Mouse (Mus musculus) bone marrow macrophage, adult 2 months (primary cell): ENCODE measurements around the gene Npas3.

Source experiments
- CTCF ChIP-seq: IDR thresholded peaks from 2 replicates; pipeline ENCODE4 v1.5.1; 2012; ENCODE audit warnings: low read depth, mild to moderate bottlenecking, low read length, moderate library complexity
- POLR2A ChIP-seq: IDR thresholded peaks from 2 replicates; pipeline ENCODE4 v1.6.1; 2012; ENCODE audit warnings: mild to moderate bottlenecking, low read depth, low read length, borderline replicate concordance

DNA sequence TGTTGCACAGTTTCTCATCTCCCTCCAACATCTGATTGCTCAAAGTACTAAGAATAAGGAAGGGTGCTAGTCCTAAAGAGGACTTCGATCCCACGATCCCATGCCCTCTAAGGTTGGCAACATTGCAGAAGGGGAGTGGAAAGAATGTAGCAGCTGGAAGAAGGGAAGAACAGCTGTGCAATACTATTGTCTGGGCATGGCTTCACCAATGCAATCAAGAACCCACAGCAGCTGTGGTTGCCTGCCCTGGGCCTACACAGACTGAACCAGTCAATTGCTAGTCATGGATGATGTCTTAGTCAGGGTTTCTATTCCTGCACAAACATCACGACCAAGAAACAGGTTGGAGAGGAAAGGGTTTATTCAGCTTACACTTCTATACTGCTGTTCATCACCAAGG lies 53.7 kb downstream of the Npas3 start:
- TF ChIP-seq CTCF = no peak
- TF ChIP-seq POLR2A = no peak
